Mouse (Mus musculus): ENCODE data around the gene Ambra1. TPM values are rescaled to one million over a fixed set of nuclear protein-coding genes. Genes with fewer than 3 reads are reported as not detected.

The Ambra1 gene
- polyA plus RNA-seq, 1 experiment from 2014 or later = 14.5 TPM

- H3K4me2 ChIP-seq = peak overlapping the region; percentile 96
- H3K4me1 ChIP-seq (replicated peaks) = peaks cover 30% of the 10 kb centered on the region
- peaks cover 60% of the 10 kb centered on the region for H3K27me3 ChIP-seq (replicated peaks)
- H3K9ac ChIP-seq = no peak overlapping the region
- no peak overlapping the region for H3K27ac ChIP-seq (ENCODE audit: poor library complexity, severe bottlenecking)
- 0 out of 2 replicates have a peak, but pooled peaks have one; percentile 1 for ATAC-seq (ENCODE audit: insufficient number of reproducible peaks, low FRiP score)
- H3K9me3 ChIP-seq (replicated peaks) = no peaks in the 10 kb centered on the region
- WGBS = 3% methylated on average over 37 of the region's 37 CpGs
- H3K36me3 ChIP-seq = peaks cover 13% of the 10 kb centered on the region
- peak overlapping the region; percentile 59 for H3K4me3 ChIP-seq
Observed at GRCm38 (mm10) chr2:91922586-91923414, 192.9 kb downstream of the Ambra1 start.

- H3K4me1 ChIP-seq (replicated peaks) = peaks cover 39% of the 10 kb centered on the region
- H3K27ac ChIP-seq (ENCODE audit: poor library complexity, severe bottlenecking) = no peak overlapping the region
- WGBS = 3% methylated on average over 54 of the region's 54 CpGs
- peak overlapping the region; percentile 96 for H3K4me2 ChIP-seq
- no peak; the same call in 1 of the 2 replicates for ATAC-seq (ENCODE audit: insufficient number of reproducible peaks, low FRiP score)
- peaks cover 60% of the 10 kb centered on the region for H3K27me3 ChIP-seq (replicated peaks)
- peaks cover 4% of the 10 kb centered on the region for H3K36me3 ChIP-seq
- 0 out of 2 replicates have a peak overlapping the region, but pooled peaks have one; percentile 29 for H3K9ac ChIP-seq
- H3K9me3 ChIP-seq (replicated peaks) = no peaks in the 10 kb centered on the region
- peak overlapping the region; percentile 59 for H3K4me3 ChIP-seq
Observed at GRCm38 (mm10) chr2:91923415-91924337, 193.7 kb downstream of the Ambra1 start.

- no peak overlapping the region for H3K27ac ChIP-seq (ENCODE audit: poor library complexity, severe bottlenecking)
- no peaks in the 10 kb centered on the region for H3K9me3 ChIP-seq (replicated peaks)
- H3K27me3 ChIP-seq (replicated peaks) = peaks cover 60% of the 10 kb centered on the region
- H3K4me2 ChIP-seq = no peak overlapping the region
- no peak for ATAC-seq (ENCODE audit: insufficient number of reproducible peaks, low FRiP score)
- no peak overlapping the region for H3K4me3 ChIP-seq
- H3K36me3 ChIP-seq = no peaks in the 10 kb centered on the region
- whole genome bisulfite sequencing = 60% methylated on average over 1 of the region's 1 CpGs
- H3K4me1 ChIP-seq (replicated peaks) = peaks cover 42% of the 10 kb centered on the region
- H3K9ac ChIP-seq = no peak overlapping the region
Observed at GRCm38 (mm10) chr2:91924726-91925125, 194.8 kb downstream of the Ambra1 start.

DNA sequence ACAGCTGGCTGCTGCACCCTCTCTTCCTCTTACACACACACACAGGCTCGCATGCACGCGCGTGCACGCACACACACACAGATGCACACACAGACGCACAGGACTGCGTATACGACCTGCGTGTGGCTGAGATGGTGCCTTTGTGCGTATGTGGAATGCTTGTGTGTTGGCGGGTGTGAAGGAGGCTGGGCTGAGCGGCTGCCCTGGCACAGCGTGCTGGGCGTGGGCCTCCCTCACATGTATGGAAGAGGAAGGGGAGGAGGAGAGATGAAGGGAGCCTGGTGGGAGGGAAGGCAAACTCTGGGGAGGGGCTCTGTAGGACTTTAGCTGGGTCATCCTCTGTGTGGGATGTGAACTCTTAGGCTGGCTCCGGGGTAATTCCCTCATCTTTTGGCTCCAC lies 195.5 kb downstream of the Ambra1 start:
- Histone ChIP-seq H3K4me1 (replicated peaks) (peaks cover 47% of the 10 kb centered on the region), H3K9me3 (replicated peaks) (no peaks in the 10 kb centered on the region), H3K27ac (ENCODE audit: poor library complexity, severe bottlenecking) (no peak overlapping the region), H3K4me2 (no peak overlapping the region), H3K36me3 (no peaks in the 10 kb centered on the region), H3K27me3 (replicated peaks) (peaks cover 55% of the 10 kb centered on the region), H3K9ac (no peak overlapping the region), H3K4me3 (no peak overlapping the region)
- no peak for ATAC-seq (ENCODE audit: insufficient number of reproducible peaks, low FRiP score)
- 81% methylated on average over 15 of the region's 15 CpGs for WGBS

- ATAC-seq (ENCODE audit: insufficient number of reproducible peaks, low FRiP score) = no peak
- Histone ChIP-seq H3K27ac (ENCODE audit: poor library complexity, severe bottlenecking) (no peak within 1 kb of the TSS), H3K4me2 (peak within 1 kb of the TSS; percentile 62), H3K4me1 (replicated peaks) (peaks cover 43% of the 10 kb centered on the region), H3K36me3 (no peaks in the 10 kb centered on the region), H3K27me3 (replicated peaks) (peaks cover 41% of the 10 kb centered on the region), H3K9ac (peak within 1 kb of the TSS; percentile 33; the same call in 1 of the 2 replicates), H3K9me3 (replicated peaks) (no peaks in the 10 kb centered on the region), H3K4me3 (peak within 1 kb of the TSS; percentile 21)
- 85% methylated on average over 3 of the region's 3 CpGs for WGBS
Observed at GRCm38 (mm10) chr2:91926949-91927348, 197.0 kb downstream of the Ambra1 start, which contains the start of gene Chrm4. Gene Chrm4, plus strand, starts transcription at chr2:91927249.

GRCm38 (mm10) chr2:91927826-91928533 lies 198.0 kb downstream of the Ambra1 start:
- Histone ChIP-seq H3K27ac (ENCODE audit: poor library complexity, severe bottlenecking) (no peak overlapping the region), H3K4me1 (replicated peaks) (peaks cover 43% of the 10 kb centered on the region), H3K27me3 (replicated peaks) (peaks cover 30% of the 10 kb centered on the region), H3K9me3 (replicated peaks) (no peaks in the 10 kb centered on the region), H3K9ac (peak overlapping the region; percentile 33; the same call in 1 of the 2 replicates), H3K36me3 (peaks cover 3% of the 10 kb centered on the region), H3K4me2 (peak overlapping the region; percentile 62), H3K4me3 (peak overlapping the region; percentile 21)
- WGBS = 34% methylated on average over 34 of the region's 34 CpGs
- ATAC-seq (ENCODE audit: insufficient number of reproducible peaks, low FRiP score) = no peak

- peaks cover 43% of the 10 kb centered on the region for H3K4me1 ChIP-seq (replicated peaks)
- H3K27me3 ChIP-seq (replicated peaks) = peaks cover 23% of the 10 kb centered on the region
- no peak for ATAC-seq (ENCODE audit: insufficient number of reproducible peaks, low FRiP score)
- no peak overlapping the region for H3K9ac ChIP-seq
- WGBS = 63% methylated on average over 23 of the region's 23 CpGs
- H3K4me3 ChIP-seq = no peak overlapping the region; the same call in 1 of the 2 replicates
- no peaks in the 10 kb centered on the region for H3K9me3 ChIP-seq (replicated peaks)
- H3K27ac ChIP-seq (ENCODE audit: poor library complexity, severe bottlenecking) = no peak overlapping the region
- peak overlapping the region; percentile 62 for H3K4me2 ChIP-seq
- H3K36me3 ChIP-seq = peaks cover 10% of the 10 kb centered on the region
Observed at GRCm38 (mm10) chr2:91928534-91929350, 198.8 kb downstream of the Ambra1 start.

- Histone ChIP-seq H3K9me3 (replicated peaks) (no peaks in the 10 kb centered on the region), H3K4me2 (peak overlapping the region; percentile 68), H3K4me3 (no peak overlapping the region), H3K9ac (no peak overlapping the region), H3K36me3 (peaks cover 17% of the 10 kb centered on the region), H3K27me3 (replicated peaks) (peaks cover 19% of the 10 kb centered on the region), H3K4me1 (replicated peaks) (peaks cover 48% of the 10 kb centered on the region), H3K27ac (ENCODE audit: poor library complexity, severe bottlenecking) (no peak overlapping the region)
- WGBS = 59% methylated on average over 3 of the region's 3 CpGs
- no peak for ATAC-seq (ENCODE audit: insufficient number of reproducible peaks, low FRiP score)
Observed at GRCm38 (mm10) chr2:91929455-91929854, 199.5 kb downstream of the Ambra1 start.

DNA sequence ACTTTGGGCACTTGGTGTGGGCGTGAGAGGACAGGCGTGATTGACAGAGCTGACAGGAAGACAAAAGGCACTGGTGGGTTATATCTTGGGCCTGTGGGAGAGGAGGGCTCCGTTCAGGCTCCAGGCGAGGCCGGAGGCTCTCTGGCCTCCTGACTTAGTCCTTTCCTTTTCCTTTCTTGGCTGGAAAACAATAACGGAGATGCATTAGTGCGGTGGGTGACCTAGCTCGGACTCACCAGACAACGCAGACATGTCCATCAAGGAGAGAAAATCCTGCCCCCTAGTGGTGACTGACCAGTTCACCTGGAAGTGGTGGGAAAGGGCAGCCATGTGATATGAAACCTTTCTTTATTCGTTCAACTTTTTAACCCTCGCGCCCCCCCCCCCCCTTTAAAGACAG lies 200.0 kb downstream of the Ambra1 start:
- Histone ChIP-seq H3K9me3 (replicated peaks) (no peaks in the 10 kb centered on the region), H3K4me1 (replicated peaks) (peaks cover 53% of the 10 kb centered on the region), H3K4me2 (peak overlapping the region; percentile 68), H3K9ac (peak overlapping the region; percentile 83), H3K4me3 (peak overlapping the region; percentile 62), H3K36me3 (peaks cover 22% of the 10 kb centered on the region), H3K27me3 (replicated peaks) (peaks cover 15% of the 10 kb centered on the region), H3K27ac (ENCODE audit: poor library complexity, severe bottlenecking) (no peak overlapping the region)
- no peak for ATAC-seq (ENCODE audit: insufficient number of reproducible peaks, low FRiP score)
- 6% methylated on average over 12 of the region's 12 CpGs for WGBS

DNA sequence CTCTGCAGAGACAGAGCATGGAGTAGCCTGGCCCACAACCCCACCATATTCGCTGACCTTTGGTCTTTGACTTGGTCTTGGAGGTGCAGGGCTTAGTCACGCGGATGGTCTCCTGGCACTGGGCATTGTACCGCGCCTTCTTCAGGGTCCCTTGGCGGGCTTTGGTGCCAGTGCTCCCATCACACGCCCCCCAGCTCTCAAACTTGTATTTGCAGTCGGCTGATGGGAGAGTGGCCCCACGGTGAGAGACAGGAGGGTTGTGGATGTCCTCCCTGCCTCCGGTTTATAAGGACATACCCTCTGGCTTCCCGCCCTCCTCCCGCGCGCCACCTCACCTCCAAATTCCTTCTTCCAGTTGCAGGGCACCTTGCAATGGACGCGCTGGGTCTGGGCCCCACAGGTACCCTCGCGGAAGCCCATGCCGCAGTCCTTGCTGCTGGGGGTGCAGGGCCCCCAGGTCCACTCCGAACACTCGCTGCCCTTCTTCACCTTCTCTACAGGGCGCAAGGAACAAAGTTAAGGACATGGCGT lies 200.9 kb downstream of the Ambra1 start:
- peaks cover 30% of the 10 kb centered on the region for H3K36me3 ChIP-seq
- H3K4me3 ChIP-seq = peak overlapping the region; percentile 62
- H3K9me3 ChIP-seq (replicated peaks) = no peaks in the 10 kb centered on the region
- no peak for ATAC-seq (ENCODE audit: insufficient number of reproducible peaks, low FRiP score)
- peak overlapping the region; percentile 68 for H3K4me2 ChIP-seq
- peak overlapping the region; percentile 89 for H3K27ac ChIP-seq (ENCODE audit: poor library complexity, severe bottlenecking)
- H3K4me1 ChIP-seq (replicated peaks) = peaks cover 58% of the 10 kb centered on the region
- H3K27me3 ChIP-seq (replicated peaks) = 0 out of 2 replicates have a peak, but pooled peaks cover 7% of the 10 kb centered on the region
- peak overlapping the region; percentile 83 for H3K9ac ChIP-seq
- 3% methylated on average over 23 of the region's 23 CpGs for WGBS

Measured in heart, embryonic 12.5 days (tissue).